Mouse (Mus musculus): ENCODE measurements at regions not wholly inside any gene's neighbourhood (a gene's known extent, or its start where the extent isn't known, plus 50 kb on each side); places are given as distances from the start of the nearest gene placed in this dataset.

DNA sequence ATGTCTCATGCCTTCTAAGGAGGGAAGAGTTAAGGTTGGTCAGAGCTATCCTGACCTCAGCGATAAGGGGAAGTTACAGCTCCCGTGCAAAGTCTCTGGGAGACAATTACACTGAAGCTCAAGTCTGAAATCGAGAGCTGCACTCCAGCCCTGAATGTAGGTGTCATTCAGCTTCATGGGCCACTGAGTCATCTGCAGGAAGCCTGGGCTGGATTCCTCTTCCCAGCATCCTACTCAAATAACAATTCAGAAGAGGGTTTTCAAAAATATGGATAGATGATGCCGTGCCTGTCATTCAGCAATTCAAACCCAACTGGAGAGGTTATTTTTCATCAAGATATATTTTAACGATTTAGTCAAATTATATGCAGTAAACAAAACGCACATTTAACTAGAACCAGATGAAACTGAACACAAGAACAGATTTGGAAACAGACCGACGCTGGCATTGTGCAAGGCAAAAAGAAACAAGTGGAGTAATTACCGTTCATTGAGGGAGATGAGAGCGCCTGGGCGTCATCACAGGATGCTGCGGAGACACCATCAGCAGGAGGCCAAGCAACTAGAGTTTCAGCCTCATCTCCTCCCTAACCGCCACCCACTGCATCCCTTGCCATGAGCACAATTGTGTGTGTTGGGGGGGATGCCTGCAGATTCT lies 57.8 kb upstream of the Cfap46 start:
- DNase-seq: no peak

- DNase-seq: peak; percentile 32
These were observed 63.2 kb upstream of the Cfap46 start for GRCm38 (mm10) chr7:139746803-139747202.

DNA sequence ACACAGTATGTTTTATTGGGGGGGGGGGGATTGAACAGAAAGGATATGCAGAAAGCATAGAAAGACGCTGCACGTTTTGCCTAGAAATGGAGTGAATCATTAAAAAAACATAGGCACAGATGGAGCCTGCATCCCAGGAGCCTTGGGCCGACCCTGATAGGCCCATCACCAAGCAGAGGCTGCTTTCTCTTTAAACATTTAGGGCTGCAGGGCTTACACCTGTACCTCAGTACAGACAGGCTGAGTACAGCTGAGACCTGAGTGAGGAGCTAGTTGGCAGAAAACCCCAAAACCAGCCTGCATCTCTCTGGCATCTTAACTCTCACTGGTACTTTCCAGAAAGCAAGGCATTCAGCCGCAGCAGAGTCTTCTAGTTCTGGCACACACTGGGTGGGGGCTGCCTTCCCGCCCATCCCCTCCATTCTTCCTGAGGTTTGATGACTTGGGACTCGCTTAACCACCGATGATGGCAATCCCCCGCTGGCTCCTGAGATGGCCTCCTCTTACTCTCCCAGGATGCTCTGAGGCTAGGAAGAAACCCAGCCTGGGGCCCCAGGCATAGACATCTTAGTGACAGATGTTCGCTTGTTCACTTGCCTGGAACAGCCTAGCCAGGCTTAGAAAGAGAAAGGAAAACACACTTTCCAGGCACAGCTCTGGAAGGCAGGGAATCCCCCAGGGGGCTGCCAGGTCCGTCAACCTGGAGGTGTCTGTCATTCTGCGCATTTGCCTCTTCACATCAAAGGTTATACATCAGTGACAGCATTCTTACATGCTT lies 63.9 kb upstream of the Cfap46 start:
- DNase-seq: peak; percentile 8

DNA sequence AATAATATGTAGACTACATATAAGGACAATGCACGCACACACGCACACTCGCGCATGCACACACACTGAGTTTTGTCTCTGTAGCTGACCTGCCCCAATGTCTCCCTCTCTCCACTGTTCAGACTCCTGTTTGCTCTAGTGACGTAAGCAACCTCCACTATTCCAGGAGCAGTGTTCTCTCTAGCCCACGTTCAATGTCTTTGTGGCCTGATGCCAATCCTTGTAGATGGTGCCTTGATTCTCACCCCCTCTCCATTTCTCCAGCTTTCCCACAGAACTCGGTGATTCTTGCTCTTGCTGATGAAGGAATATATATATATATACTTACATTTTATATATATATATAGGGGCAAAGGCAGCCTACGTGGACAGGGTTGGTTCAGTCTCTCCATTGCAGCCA lies 71.4 kb upstream of the Cfap46 start:
- no peak for DNase-seq

- DNase-seq: no peak
These were observed 71.5 kb upstream of the Adgra1 start for GRCm38 (mm10) chr7:139762522-139762921.

- DNase-seq: no peak
These were observed 70.7 kb upstream of the Adgra1 start for GRCm38 (mm10) chr7:139763241-139763640.

GRCm38 (mm10) chr7:139766296-139766695 lies 67.7 kb upstream of the Adgra1 start:
- DNase-seq: no peak

GRCm38 (mm10) chr7:139769167-139769566 lies 64.8 kb upstream of the Adgra1 start:
- no peak for DNase-seq

- DNase-seq: no peak
These were observed 56.7 kb upstream of the Adgra1 start for GRCm38 (mm10) chr7:139777243-139777642.

- no peak for DNase-seq
These were observed 54.1 kb upstream of the Adgra1 start for GRCm38 (mm10) chr7:139779876-139780275.

GRCm38 (mm10) chr7:139781513-139781912 lies 52.5 kb upstream of the Adgra1 start:
- DNase-seq: no peak
